Mouse (Mus musculus): ENCODE data around the gene Gns. TPM values are rescaled to one million over a fixed set of nuclear protein-coding genes. Genes with fewer than 3 reads are reported as not detected.

The Gns gene
- total RNA-seq, 2 experiments from 2014 or later, result 13.0 to 17.2 TPM

Other genes starting within 250 kb of the Gns start
- gene Tbc1d30, start 13.8 kb upstream of the Gns start, total RNA-seq (2015; ENCODE audit: low replicate concordance), result 5.0 TPM in 1 of 2 replicates, not detected in the other
- gene Tbc1d30, start 13.8 kb upstream of the Gns start, total RNA-seq (2017; ENCODE audit: low replicate concordance), result 1.0 TPM in 1 of 2 replicates, not detected in the other
- gene Rassf3, start 111.3 kb downstream of the Gns start, total RNA-seq (2015; ENCODE audit: low replicate concordance), result 9.2 and 9.7 TPM in 2 replicates
- 6.9 and 8.0 TPM in 2 replicates for gene Rassf3, start 111.3 kb downstream of the Gns start, total RNA-seq (2017; ENCODE audit: low replicate concordance)
- gene Tbk1, start 221.7 kb downstream of the Gns start, total RNA-seq (2015; ENCODE audit: low replicate concordance), result 44.0 and 53.2 TPM in 2 replicates
- gene Tbk1, start 221.7 kb downstream of the Gns start, total RNA-seq (2017; ENCODE audit: low replicate concordance), result 75.9 and 109 TPM in 2 replicates